Mouse (Mus musculus) WW6 (cell line): ENCODE results near the gene Fcgr3.

Experiments
- DNase-seq: peaks from one replicate; pipeline ENCODE4 v3.0.0-alpha.2; 2013; ENCODE audit warnings: low read depth, low spot score

Fcgr3 gene

DNA sequence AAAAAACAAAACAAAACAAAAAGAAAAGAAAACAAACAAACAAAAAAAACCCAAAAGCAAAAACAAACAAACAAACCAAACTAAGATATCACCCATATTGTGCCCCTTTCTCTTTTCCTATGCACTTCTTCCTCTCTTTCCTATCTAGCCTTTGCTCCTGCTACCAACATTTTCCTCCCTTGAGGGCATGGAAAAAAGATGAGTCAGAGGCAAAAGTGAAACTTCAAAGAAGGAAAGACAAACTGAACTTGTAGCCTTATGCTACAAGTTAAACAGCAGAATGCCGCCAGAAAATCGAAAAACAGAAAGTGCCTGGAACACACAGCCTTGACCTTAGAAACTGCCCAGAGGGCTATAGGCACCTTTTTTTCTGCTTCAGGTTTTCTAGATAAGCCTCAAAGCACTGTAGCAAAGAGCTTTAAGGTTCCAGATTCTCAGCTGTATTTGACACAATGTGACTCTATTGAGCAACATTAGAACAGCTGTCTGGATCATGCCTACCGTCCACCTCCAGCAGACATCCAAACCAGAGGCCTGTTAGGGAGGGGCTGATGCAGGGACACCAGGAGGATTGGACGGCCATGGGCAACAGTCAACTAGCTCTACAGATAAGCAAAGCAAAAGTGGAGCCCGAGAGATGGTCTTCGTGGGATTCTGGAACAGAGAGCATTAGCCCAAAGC lies 47.9 kb downstream of the Fcgr3 start:
- no peak for DNase-seq

DNA sequence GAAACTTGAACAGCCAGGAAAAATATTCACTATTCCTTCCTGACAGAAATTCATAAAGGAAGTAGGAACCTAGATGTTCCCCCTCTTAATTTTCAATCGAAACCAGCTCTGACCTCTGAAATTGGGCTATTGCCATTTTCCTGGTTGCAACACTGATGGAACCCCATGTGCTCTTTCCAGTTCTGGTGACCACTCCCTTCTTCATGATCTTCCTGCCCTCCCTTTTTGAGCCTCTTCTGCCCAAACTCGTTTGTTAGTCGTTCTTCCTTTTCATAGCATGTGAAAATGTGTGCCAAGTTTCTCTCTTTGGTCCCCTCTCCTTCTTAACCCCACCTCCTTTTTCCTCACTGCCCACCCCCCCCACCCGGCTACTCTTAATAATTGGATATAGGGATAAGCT lies 53.0 kb downstream of the Fcgr3 start:
- DNase-seq = no peak

DNA sequence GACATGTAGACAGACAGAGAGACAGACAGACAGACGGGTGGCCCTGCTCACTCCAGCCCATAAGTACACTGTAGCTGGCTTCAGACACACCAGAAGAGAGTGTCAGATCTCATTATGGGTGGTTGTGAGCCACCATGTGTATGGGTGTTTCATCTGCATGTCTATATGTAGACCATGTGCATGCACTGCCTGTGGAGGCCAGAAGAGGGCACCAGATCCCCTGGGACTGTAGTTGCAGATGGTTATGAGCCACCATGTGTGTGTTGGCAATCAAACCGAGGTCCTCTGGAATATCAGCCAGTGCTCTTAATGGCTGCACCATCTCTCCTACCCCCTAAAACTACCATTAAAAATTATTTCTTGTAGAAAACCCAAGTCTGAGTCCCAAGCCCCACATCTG lies 57.8 kb downstream of the Fcgr3 start:
- no peak for DNase-seq

DNA sequence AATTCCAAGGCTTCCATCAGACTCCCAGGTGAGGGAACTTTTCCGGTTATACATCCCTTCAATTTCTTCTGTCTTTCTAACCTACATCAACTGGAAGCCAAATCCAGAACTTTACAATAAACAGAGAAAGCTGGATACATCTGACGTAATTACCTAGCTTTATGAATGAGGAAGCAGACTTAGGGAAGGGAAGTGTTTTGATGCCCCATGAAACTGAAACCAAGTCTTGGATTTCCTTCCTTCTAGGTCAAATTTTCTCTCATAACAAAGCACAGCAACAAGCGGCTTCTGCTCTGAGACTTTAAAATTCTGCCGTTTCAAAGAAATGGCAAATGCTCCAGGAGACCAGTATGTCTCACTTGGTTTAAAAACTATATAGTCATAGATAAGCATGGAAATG lies 58.4 kb downstream of the Fcgr3 start:
- no peak for DNase-seq

DNA sequence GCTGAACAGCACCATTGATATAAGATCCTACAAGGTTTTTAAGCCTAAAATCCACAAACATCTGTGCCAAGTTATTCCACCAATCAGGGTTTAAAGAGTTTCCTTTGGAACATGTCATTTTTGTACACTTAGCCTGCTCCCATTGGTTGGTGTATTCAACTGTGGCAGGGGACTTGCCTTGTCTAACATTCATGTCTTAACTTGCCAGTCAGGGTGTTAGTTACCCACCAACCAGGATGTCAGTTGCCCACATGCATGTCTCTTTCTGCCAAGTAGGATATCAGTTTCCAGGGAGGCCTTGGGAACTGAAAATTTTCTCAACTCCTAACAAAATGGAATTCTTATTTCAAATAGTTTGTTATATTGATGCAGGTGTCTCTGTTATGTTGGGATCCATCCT lies 59.1 kb downstream of the Fcgr3 start:
- no peak for DNase-seq

DNA sequence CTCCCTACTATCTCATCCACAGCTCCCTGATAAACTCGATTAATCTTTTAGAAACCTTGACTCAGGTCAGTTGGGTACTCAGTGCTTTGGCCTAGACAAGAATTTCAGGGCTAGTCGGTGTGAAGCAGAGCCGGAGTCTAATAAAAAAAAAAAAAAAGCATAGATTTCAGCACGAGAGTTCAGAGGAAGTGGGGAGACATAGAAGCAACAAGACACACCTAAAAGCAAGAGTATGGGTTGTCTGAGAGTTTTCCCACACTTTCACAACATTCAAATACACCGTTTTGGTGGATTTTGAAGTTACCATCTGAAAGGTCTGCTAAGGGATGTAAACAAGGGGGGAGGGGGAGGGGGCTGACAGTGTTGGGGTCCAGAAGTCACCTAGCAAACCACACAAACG lies 59.7 kb downstream of the Fcgr3 start:
- DNase-seq = no peak
